Mouse (Mus musculus) midbrain, postnatal 0 days (tissue): ENCODE measurements at regions not wholly inside any gene's neighbourhood (a gene's known extent, or its start where the extent isn't known, plus 50 kb on each side); places are given as distances from the start of the nearest gene placed in this dataset.

Source experiments
- ATAC-seq: fragments of 200-750 bp; cut with Nextera tagmentation; 2 replicates; pipeline ENCODE4 v1.8.0; 2017; ENCODE audit warnings: moderate number of reproducible peaks, mild to moderate bottlenecking, moderate TSS enrichment, moderate library complexity; ENCODE audit not compliant: low FRiP score
- DNase-seq: peaks from one replicate; pipeline ENCODE4 v3.0.0-alpha.2; 2015; ENCODE audit warnings: low spot score
- H3K27ac ChIP-seq: fragments of 300-500 bp; sonication (generic); 2 replicates; pipeline ENCODE4 v1.5.1; 2014; ENCODE audit warnings: low read depth, mild to moderate bottlenecking, low read length, mixed read lengths
- H3K27me3 ChIP-seq: fragments of 300-500 bp; sonication (generic); 2 replicates; pipeline ENCODE4 v1.6.1; 2014; ENCODE audit warnings: low read length, control low read depth, mixed read lengths; ENCODE audit not compliant: insufficient read depth
- H3K36me3 ChIP-seq: fragments of 300-500 bp; sonication (generic); 2 replicates; pipeline ENCODE4 v1.6.1; 2014; ENCODE audit warnings: low read length, control low read depth, mixed read lengths; ENCODE audit not compliant: insufficient read depth
- H3K4me1 ChIP-seq: fragments of 300-500 bp; sonication (generic); 2 replicates; pipeline ENCODE4 v1.6.1; 2014; ENCODE audit warnings: mild to moderate bottlenecking, control low read depth, antibody characterized with exemption, low read length, mixed read lengths; ENCODE audit not compliant: insufficient read depth
- H3K4me2 ChIP-seq: fragments of 300-500 bp; sonication (generic); 2 replicates; pipeline ENCODE4 v1.6.1; 2014; ENCODE audit warnings: low read depth, mild to moderate bottlenecking, low read length, mixed read lengths; ENCODE audit not compliant: poor library complexity, severe bottlenecking
- H3K4me3 ChIP-seq: fragments of 300-500 bp; sonication (generic); 2 replicates; pipeline ENCODE4 v1.5.1; 2014; ENCODE audit warnings: low read depth, mild to moderate bottlenecking, low read length, moderate library complexity
- H3K9ac ChIP-seq: fragments of 300-500 bp; sonication (generic); replicated peaks from 2 replicates; pipeline ENCODE4 v1.6.1; 2014; ENCODE audit warnings: mild to moderate bottlenecking, low read length, moderate library complexity, mixed read lengths; ENCODE audit not compliant: poor library complexity, severe bottlenecking
- H3K9me3 ChIP-seq: fragments of 300-500 bp; sonication (generic); 2 replicates; pipeline ENCODE4 v1.6.1; 2016; ENCODE audit warnings: low read length, control low read depth
- CTCF ChIP-seq: IDR thresholded peaks from 2 replicates; pipeline ENCODE4 v1.5.1; 2016; ENCODE audit warnings: antibody characterized with exemption, mild to moderate bottlenecking
- WGBS: fragments of 180-500 bp; shearing (Covaris S2); extraction: QIAGEN DNeasy Blood & Tissue Kit; methylation state at CpG from one replicate; pipeline ENCODE4 v1.1.7; 2014; 5-methylcytosine and 5-hydroxymethylcytosine counted together

GRCm38 (mm10) chr3:38246439-38246838, 238.2 kb downstream of the Ankrd50 start:
- Histone ChIP-seq H3K27me3 (no peaks in the 10 kb centered on the region), H3K9ac (no peak overlapping the region), H3K4me3 (no peak overlapping the region), H3K9me3 (no peaks in the 10 kb centered on the region), H3K27ac (no peak overlapping the region), H3K4me2 (no peak overlapping the region), H3K36me3 (no peaks in the 10 kb centered on the region), H3K4me1 (no peaks in the 10 kb centered on the region)
- DNase-seq: no peak
- TF ChIP-seq CTCF: no peak
- WGBS: 79% methylated on average over 2 of the region's 2 CpGs
- no peak for ATAC-seq

GRCm38 (mm10) chr3:38243209-38243608, 241.4 kb downstream of the Ankrd50 start:
- Histone ChIP-seq H3K4me2 (no peak overlapping the region), H3K9ac (no peak overlapping the region), H3K27me3 (no peaks in the 10 kb centered on the region), H3K9me3 (no peaks in the 10 kb centered on the region), H3K27ac (no peak overlapping the region), H3K36me3 (no peaks in the 10 kb centered on the region), H3K4me1 (no peaks in the 10 kb centered on the region), H3K4me3 (no peak overlapping the region)
- no peak for DNase-seq
- ATAC-seq: no peak
- no peak for TF ChIP-seq CTCF
- 95% methylated on average over 3 of the region's 3 CpGs for WGBS

DNA sequence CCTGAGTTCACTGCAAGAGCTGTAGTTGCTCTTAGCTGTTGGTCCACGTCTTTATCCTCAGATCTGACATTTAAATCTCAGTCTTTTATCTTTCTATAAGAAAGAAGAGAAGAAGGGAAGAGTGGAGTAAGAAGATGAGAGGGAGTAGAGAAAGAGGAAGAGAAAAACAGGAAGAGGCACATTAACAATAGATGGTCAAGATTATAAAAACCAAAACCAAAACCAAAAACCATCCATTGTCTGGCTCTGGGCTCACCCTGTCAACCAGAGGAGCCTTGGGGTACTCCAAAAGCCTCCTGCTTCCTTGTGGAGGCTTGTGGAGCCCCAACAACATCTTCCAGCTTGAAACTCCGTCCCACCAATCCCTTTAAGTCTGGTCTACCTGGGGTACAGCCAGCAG, 247.0 kb downstream of the Ankrd50 start:
- Histone ChIP-seq H3K4me2 (no peak overlapping the region), H3K36me3 (no peaks in the 10 kb centered on the region), H3K4me3 (no peak overlapping the region), H3K9ac (no peak overlapping the region), H3K27me3 (no peaks in the 10 kb centered on the region), H3K9me3 (no peaks in the 10 kb centered on the region), H3K27ac (no peak overlapping the region), H3K4me1 (no peaks in the 10 kb centered on the region)
- TF ChIP-seq CTCF: no peak
- WGBS: 72% methylated on average over 2 of the region's 2 CpGs
- no peak for ATAC-seq
- no peak for DNase-seq

DNA sequence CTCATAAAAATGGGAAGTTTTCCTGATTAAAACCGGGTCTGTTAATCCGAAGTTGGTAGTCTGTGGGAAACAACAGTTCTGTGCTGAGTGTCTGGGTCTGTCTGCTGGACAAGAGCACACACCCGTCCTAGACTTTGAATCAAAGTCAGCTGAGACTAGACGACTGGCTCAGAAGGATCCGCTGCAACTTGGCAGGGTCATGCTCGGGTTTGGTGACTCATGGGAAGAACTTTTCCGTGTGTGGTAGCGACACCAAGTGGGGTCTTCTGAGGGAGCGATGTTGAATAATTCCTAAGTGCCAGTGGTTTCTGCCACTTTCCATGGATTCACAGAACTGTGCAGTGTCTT, 248.9 kb downstream of the Ankrd50 start:
- WGBS: 80% methylated on average over 9 of the region's 9 CpGs
- no peak overlapping the region for H3K4me2 ChIP-seq

DNA sequence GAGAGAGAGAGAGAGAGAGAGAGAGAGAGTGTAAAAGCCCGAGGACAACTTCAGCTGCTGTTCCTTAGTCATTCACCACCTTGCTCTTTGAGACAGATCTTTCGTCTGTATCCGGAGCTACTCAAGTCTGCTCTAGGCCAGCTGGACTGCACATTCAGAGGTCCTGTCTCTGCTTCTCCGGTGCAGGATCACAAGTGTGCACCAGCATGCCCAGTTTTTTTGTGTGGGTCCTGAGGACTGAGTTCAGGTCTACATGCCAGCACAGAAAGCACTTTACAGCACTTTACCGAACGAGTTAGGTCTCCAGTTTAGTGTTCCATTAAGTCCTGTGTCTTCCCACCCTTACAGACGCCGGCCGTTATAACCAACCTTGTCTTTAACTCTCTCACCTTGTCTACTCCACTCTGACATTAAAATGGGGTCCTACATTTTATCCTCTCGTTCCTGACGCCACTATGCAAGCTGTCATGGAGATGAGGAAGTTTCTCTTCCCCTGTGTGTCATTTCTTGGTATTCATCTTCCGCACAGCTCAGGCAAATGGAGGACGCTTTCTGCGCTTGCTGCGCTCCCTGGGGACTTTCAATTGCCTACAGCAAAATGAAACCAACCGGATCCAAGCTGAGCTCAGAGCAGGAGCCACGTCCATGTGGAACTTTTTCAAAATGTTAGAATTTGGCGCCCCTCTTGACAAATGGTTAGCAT, 249.5 kb downstream of the Ankrd50 start:
- no peaks in the 10 kb centered on the region for H3K9me3 ChIP-seq
- no peak overlapping the region for H3K9ac ChIP-seq
- no peaks in the 10 kb centered on the region for H3K36me3 ChIP-seq
- no peaks in the 10 kb centered on the region for H3K27me3 ChIP-seq
- DNase-seq: no peak
- no peak for ATAC-seq
- no peaks in the 10 kb centered on the region for H3K4me1 ChIP-seq
- peak overlapping the region; percentile 9; the same call in 1 of the 2 replicates for H3K4me2 ChIP-seq
- TF ChIP-seq CTCF: no peak
- WGBS: 67% methylated on average over 18 of the region's 18 CpGs
- H3K27ac ChIP-seq: no peak overlapping the region
- no peak overlapping the region for H3K4me3 ChIP-seq

More for the DNA sequence above, 248.9 kb downstream of the Ankrd50 start:
- H3K36me3 ChIP-seq: no peaks in the 10 kb centered on the region
- H3K4me3 ChIP-seq: no peak overlapping the region
- no peaks in the 10 kb centered on the region for H3K9me3 ChIP-seq
- TF ChIP-seq CTCF: no peak
- no peaks in the 10 kb centered on the region for H3K27me3 ChIP-seq
- DNase-seq (no peak), ATAC-seq (no peak)
- H3K27ac ChIP-seq: no peak overlapping the region
- H3K4me1 ChIP-seq: no peaks in the 10 kb centered on the region
- no peak overlapping the region for H3K9ac ChIP-seq

GRCm38 (mm10) chr3:38234534-38234933, 250.1 kb downstream of the Ankrd50 start:
- H3K9me3 ChIP-seq: no peaks in the 10 kb centered on the region
- WGBS: 50% methylated on average over 4 of the region's 4 CpGs
- H3K4me2 ChIP-seq: no peak overlapping the region
- no peaks in the 10 kb centered on the region for H3K36me3 ChIP-seq
- H3K4me1 ChIP-seq: no peaks in the 10 kb centered on the region
- ATAC-seq: no peak
- no peak overlapping the region for H3K9ac ChIP-seq
- TF ChIP-seq CTCF: no peak
- DNase-seq: no peak
- H3K4me3 ChIP-seq: no peak overlapping the region
- no peak overlapping the region for H3K27ac ChIP-seq
- H3K27me3 ChIP-seq: no peaks in the 10 kb centered on the region
